Mouse (Mus musculus): ENCODE results near the gene Crnkl1.

Crnkl1 gene

DNA sequence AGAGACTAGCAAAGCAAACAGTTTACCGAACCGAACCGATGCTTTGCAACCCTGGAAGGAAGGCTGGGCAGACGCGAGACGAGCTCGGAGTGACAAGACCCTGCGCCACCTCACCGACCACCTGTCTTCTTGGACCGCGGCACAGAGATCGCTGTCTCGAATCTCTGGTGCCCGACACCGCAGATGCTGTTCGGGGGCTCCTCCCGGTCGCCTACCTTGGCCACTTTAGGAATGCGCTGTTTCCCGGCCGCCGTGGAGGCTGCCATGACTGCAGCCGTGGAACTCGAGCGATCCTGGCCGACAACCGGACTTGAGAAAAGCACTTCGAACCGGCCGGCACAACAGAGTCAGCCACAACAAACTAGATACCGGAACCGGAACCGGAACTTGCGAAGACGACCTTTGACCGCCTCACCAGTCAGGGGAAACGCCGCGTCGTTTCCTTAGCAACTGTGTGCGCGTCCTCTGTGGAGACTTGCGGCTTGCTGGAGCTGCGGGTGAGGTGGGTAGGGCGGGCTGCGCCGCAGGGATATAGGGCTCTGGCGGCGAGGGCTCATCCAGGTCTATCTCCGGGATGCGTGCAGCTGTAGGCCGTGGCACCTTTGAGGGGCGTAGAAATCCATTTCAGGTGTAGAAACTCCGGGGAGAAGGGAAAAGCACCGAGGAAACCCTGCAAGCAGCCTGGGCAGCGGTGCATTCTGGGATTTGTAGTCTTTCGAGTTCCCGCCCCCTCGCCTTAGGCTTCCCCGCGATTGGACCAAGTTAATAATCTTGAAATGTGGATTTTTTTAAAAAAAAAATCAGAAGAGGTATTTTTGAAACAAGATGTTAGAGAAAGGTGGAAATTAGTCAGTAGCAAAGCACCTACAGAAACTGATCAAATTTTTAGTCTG is at the start of gene Crnkl1, which contains the start of gene Cfap61:
Crnkl1 (minus strand) TSS at position 676 of the 893 bp plus-strand sequence.
Cfap61 (plus strand) TSS at position 446 of the 893 bp plus-strand sequence.
- peak; percentile 91 to 92 for DNase-seq (ENCODE audit: low spot score in 2 of 2)

DNA sequence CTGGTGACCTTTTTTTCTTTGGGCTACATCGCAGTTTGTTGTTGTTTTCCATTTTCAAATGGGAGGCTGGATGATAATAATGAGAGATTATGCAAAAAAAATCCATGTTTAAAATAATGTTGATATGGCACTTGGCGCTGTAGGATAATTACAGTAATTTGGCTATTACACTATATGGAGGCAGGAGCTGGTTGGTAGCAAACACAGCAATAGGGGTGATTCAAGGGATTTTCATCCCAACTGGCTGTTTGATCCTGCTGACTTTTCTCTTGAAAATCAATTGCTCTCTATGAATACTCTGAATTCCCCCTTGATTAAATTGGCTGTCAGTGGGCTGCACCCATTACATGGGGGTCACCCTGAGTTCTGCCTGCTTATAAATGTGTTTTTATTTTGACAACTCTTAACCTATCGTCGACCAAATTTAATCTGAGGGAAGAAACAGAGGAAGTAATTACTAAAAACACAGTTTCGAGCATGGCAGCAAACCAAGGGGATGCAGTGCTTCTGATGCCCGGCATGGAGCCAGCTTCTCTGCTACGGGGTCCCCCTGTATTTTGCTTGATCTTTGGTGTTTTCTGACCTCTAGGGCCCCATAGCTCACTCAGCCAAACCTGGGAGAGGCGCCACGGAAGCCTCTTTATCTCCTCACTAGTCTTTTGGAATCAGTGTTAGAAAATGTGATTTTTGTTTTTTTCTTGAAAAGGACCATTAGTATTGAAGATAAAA is 47.7 kb upstream of the Crnkl1 start:
- DNase-seq (ENCODE audit: low spot score in 2 of 2), result no peak

DNA sequence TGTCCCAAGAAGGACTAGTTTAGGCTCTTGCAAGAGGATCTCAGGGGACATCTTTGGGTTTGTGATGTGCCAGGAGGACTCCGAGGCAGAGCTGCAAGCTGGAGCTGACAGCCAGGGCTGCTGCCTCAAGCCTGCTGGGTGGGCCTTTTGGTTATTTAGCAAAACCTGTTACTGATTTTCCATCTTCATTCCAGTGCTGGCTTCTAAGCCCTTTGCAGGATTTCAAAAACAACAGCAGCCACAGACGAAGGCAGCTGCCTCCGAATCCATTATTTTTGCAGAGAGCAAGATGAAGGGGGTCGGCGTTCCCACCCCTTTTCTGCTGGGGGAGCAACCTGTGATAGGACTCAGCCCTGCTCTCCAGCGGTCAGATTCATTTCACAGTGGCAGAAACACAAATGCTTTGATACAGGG is 46.9 kb upstream of the Crnkl1 start:
- no peak for DNase-seq (ENCODE audit: low spot score in 2 of 2)

DNA sequence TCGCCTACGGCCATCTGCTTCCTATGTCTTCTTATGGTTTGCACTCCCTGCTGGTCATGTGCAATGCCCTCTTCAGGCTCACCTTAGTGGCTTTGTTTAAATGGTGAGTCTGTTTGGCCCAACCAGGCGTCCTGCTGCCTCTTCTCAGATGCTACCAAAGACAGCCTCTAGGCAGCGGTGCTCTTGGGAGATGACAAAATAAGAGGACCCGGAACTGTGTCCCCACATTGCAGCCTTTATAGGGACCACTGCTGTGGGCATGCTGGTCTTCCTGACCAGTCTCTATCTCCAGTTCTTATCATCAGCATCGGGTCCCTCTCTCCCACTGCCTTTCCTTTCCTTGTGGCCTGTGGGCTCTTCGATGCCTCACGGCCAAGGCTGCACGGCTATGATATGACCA is 46.1 kb upstream of the Crnkl1 start:
- no peak for DNase-seq (ENCODE audit: low spot score in 2 of 2)

DNA sequence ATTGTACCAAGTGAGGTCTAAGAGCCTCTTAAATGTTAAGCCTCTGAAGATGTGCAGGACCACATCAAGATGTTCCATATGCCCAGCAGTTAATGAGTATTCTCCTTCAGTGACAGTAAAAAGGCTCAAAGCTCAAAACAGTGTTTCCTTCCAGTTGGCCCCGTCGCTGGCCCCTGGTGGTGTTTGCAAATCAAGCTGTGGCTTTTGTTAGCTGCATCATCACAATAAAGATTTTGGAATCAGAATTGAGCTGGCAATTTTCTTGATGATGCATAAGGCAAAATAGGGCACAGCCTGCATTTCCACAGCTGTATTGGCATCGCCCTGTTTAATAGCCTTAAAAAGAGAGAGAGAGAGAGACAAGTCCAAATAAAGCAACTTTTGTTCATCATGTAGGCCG is 44.8 kb upstream of the Crnkl1 start:
- no peak for DNase-seq (ENCODE audit: low spot score in 2 of 2)

DNA sequence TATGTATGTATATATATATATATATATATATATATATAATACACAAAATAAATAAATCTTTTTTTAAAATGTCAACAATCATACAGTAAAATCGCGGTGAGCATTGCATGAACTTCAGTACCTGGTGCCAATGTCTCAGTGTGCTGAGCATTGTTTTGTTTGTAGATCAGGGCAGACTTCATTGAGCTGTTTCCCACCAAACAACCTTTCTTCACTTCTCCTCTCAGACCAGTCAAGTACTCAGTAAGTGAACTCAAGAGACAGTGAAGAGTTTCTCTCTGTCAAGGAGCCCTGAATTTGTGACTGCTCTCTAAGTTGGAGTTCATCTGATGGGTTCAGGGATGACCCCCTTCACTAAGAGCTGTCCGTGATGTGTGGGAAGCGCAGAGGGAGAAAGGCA is 37.8 kb upstream of the Crnkl1 start:
- no peak for DNase-seq (ENCODE audit: low spot score in 2 of 2)

DNA sequence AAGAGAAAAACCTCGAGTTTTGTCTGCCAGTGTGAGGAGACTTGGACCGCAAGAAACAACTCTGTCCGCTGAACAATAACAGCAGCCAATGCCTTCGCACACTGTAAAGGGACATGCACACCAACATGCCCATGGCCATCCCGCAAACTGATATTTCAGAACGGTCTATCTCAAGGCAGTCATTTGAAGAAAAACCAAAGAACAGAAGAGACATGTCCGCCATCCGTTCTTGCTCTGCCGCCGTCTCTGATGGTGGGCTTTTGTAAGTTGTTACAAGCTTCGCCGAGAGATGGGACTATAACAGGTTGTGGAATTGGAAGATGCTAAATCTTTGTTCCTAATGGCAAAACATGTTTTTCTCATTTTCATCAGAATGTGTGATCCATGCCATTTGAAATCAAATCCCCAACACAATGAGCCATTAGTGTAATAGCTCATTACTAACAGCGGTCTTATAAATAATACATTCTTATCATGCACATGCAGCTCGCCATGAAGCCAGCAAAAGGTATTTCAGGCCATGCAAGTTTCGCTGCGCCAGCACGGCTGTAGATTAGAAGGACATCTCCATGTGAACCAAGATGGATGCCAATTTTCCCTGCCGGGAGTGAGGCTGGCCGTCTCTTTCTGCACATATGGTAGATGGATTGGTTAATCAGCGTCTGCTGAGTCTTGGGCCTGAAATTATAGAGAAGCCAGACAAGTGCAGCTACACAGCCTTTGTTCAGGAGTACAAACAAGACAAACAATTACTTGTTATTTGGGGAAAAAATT is 36.6 kb upstream of the Crnkl1 start:
- no peak for DNase-seq (ENCODE audit: low spot score in 2 of 2)

DNA sequence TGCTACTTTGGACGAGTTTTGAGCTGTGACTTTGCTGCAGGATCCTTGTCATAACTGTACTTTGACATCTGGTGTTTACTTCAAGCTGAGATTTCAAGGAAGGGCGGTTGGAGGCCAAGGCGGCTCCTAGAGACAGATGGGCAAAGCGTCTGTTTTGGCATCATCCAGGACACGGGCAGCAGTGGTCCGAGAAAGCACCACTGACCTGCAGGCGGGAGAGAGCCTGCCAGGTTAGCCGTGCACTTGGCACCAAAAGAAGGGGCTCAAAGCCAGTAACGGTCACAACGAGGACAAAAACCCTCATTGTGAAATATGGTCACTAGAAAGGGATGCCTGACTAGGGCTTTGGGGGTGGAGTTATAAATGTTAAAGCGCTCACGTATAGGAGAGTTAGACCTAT is 35.9 kb upstream of the Crnkl1 start:
- no peak for DNase-seq (ENCODE audit: low spot score in 2 of 2)

DNA sequence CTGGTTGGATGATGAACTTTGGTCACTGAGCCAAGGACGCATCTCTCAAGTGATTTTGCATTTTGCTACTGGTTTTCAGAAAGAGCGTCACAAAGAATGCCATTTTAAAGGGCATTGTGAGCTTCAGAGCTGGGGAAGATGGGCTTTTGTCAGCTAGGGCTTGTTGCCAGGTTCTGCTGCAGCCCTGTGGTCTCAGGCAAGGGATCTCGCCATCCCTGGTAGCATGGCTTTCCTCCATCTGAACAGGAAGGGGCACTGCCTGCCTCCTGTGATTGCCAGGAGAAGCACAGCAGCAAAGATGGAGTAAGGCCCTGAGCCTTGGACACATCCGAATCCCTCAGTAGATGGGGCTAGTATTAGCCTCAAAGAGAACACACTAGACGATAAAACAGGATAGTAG is 27.0 kb upstream of the Crnkl1 start:
- no peak for DNase-seq (ENCODE audit: low spot score in 2 of 2)

DNA sequence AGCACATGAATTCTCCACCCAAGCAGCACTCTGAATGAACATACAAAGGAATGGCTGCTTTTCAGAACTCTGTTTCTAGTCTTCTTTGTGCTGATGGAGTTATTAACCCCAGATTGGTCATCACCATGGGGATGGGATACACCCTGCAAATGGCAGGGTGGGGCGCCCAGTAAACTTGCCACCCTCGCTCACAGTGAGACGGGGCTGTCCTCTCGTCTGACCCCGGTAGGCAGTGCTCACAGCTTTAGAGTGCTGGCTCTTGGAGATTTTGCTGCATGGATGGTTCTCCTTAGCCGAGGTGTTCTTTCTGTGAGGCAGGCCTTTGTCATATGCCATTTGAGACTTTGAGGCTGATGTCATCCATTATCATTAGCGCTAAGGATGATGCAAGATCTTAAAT is 23.7 kb upstream of the Crnkl1 start:
- DNase-seq (ENCODE audit: low spot score in 2 of 2), result no peak

DNA sequence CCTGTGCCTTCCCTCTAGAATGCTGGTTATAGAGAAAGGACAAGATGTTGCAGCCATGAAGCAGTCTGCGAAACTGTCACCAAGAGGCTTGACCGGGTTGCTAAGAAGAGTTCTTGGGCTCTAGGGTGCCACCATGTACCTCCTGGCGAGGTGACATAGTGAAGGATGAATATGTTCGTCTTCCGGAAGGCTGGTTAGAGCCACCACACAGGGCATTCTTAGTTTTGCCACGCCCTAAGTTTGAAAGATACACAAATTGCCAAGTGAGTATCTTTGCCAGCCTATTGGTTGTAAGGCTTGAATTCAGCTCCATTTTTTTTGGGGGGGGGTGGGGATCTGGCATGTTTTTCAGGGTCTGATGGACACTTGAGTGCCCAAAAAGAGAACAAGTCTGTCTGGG is 23.3 kb upstream of the Crnkl1 start:
- no peak for DNase-seq (ENCODE audit: low spot score in 2 of 2)

DNA sequence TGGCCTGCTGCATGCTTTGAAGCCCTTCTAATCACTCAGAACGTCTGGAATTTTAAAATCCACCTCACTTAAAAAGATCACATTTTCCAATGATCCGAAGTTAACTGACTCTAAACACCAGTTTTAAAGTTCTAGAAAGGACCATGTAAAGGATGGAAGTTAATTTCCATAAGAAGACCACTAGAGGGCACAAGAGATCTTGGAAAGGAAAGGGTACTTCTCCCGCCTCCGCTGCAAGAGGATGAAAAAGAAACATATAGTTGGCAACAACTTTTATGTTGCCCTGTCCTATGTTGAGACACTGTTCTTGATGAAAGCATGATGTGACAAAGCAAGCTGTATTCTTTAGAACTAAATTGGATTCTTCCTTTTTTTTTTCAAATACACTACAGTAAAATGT is 22.6 kb upstream of the Crnkl1 start:
- DNase-seq (ENCODE audit: low spot score in 2 of 2), result no peak

DNA sequence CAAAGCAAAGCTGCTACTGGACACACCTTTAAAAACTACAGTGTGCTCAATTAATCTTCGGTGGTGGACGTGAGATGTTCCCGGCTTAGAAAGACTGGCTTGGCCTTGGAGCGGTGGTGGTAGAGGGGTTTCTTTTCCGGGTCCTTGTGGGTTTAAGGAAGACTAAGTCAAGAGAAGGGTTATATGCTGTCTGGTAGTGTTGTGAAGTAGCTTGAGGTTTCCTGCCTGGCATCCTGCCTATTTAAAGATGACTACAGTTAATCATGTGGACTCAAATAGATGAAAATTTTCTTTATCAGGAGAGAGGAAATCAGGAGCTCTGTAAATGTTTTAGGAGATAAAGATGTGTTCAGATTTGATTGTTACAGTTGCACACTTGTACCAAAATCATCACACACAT is 21.5 kb upstream of the Crnkl1 start:
- no peak for DNase-seq (ENCODE audit: low spot score in 2 of 2)

DNA sequence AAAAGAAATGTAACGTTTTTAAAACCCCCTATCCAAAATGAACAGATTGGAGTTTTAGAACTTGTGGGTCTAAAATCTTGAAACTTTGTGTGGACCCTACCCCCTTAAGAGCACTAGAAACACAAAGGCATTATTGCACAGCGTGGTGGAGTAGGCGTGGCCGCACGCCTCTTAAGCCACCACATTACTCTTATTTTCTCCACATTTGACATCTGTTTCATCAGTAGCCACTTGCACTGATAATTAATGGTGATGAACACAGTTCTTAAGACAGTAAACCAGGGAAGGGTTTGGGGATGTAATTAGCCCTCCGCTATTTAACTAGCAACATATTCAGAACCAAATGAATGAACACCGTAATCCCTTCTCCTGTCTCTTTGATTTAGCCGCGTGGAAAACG is 21.0 kb upstream of the Crnkl1 start:
- no peak for DNase-seq (ENCODE audit: low spot score in 2 of 2)

DNA sequence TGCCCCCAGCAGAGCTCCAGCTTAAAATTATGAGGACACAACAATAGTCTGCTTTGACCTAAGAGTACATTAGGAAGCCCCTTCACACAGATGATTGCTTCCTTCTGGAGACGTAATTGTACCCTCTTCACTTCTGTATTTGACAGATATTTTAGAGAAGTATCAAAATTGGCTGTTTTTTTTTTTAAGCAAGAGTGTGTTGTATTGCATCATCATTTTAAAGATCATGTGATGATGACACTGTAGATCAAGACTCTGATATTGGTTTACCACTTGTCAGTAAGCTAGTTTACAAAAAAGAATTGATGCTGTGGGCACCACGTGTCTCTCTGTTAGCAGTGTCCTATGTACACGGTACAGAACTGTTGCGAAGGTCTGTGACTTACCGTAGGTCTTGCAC is 17.9 kb upstream of the Crnkl1 start:
- no peak for DNase-seq (ENCODE audit: low spot score in 2 of 2)

DNA sequence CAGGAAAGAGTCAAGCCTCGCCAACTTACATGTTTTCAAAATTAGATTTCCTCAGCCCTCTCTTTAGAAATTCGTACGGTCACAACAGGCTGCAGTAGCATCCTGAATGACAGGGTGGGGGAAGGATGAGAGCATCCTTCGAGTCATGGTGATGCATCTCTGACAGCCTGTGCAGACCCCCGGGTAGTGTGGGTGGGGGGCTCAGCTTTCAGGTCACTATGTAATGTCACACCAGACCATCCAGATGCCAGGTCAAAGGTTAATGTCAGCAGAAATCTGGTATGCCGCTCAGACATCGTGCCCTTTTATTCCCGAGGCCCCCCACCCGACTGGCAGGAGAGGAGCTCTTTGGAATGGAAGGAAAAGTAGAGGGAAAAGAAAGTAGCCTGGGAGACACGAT is 15.4 kb upstream of the Crnkl1 start:
- no peak for DNase-seq (ENCODE audit: low spot score in 2 of 2)

DNA sequence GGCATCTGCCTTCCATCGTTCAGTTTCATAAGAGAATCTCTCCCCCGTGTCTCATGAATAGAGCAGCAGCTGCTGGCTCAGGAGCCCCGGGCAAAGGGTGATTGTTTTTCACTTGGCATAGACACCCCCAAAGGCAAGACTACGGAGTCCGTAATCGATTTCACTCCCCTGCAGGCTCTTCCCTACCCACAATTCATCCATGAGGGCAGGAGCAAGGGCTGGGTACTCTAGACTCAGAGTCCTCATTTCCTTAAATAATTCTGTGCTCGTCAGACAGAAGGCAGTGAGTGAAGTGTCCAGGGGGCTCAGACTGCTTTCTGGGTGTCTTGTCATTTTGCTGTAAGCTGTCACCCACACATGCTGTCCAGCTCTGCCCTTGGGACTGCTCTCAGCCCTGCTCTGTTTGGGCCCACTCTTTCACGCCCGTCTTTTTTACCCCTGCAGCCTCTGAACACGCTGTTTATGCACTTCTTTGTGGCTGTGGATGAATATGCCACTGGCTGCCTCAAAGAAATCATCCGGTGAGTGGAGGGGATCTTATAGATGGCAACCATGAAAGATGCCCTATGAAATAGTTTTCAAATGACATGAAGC is 14.8 kb upstream of the Crnkl1 start:
- no peak for DNase-seq (ENCODE audit: low spot score in 2 of 2)

DNA sequence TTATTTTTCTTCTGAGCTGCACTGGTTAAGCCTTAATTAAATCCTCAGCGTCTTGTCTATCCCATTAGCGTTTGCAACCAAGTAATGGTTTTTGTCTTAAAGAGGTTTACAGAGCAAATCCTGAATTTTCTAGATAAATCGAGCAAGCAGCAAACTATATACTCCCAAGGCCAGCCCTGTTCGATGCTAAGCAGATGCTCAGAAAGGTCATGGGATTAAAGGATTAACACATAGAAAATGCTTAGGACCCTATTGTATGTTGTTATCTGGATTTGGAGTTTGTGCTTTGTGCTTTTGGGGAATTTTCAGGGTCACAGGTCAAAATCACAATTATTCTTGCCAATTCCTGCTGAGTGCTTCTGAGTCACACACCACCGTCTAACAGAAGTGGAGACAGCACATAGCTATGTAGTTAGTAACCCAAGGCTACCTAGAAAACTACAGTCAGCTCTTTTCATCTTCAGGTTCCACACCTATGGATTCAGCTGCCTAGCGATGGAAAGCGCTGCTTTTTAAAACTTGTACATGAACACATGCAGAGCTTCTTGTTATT is 13.7 kb upstream of the Crnkl1 start:
- no peak for DNase-seq (ENCODE audit: low spot score in 2 of 2)

DNA sequence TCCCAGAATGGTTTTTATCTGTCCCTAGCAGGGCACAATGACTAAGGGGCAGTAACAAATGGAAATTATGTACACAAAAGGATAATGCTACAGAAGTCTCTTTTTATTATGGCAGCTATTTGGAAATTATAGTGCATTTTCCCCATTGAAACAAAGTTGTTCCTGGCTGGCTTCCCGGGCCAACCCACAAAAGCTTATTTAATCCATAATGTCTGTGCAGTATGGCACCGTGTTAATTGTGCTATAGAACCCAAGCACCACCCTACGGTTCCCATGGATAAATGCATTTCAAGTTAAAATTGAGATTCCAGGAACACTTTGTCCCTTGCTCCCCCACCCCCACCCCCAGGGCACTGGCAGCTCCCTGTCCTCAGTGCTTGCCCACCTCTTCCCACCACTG is 9.5 kb upstream of the Crnkl1 start:
- DNase-seq (ENCODE audit: low spot score in 2 of 2), result no peak

DNA sequence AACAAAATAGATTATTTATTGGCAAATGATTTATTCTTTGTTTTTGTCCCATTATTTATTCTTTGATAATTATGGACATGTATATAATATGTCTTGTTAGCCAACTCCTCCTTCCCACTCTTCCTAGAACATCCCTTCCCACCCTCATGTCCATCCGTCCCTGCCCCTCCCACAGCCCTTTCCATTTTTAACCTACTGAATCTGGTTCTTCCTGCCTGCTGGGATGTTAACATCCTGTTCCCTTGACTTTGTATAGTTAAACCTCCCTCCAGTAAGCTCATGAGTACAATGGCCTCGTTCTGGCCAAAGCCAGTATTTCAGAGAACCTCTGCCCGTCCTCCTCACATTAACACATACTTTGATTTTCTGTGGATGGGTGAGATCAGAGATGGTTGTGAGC is 6.6 kb upstream of the Crnkl1 start:
- DNase-seq (ENCODE audit: low spot score in 2 of 2), result no peak

DNA sequence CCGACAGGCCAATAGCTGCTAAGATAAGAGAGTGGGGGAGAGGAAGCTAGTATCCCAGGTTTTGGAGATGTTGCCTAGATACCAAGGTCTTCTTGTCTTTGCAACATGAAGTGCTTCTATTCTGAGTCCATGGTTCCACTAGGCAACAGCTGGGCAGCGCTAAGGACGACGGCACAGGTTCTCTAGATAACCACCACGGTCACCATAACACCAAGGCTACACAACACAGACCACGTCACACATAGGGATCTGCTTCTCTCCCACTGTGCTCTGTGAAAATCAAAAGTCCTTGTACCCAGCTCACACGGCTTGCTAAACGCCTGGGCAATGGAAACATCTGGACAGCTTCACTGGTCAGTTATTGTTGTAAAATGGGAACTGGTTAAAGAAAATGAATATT is 2.2 kb upstream of the Crnkl1 start:
- DNase-seq (ENCODE audit: low spot score in 2 of 2), result no peak
